Comparison of ENCODE assay signal across 10 mouse cellular contexts in genomic region chr14:106607041-106607440, GRCm38 (mm10).
DNase-seq lines count a peak whose midpoint lies in the region; TF ChIP-seq lines count a peak whose summit lies in the region.
"Had no signal": no experiment of that assay in that cellular context is flagged by ENCODE, and none has a peak within 500 bp of the region (broad histone marks: within the 10 kb centered on the region; RNA-seq: fewer than 3 reads in every experiment).

No protein-coding gene starts in this region.

- no peak overlapping the region for H3K27ac ChIP-seq in layer of hippocampus, adult 2 months

- peak; percentile 90 for TF ChIP-seq CTCF in layer of hippocampus, adult 2 months (conservative IDR thresholded peaks at IDR 0.05)

- no peak overlapping the region for H3K4me3 ChIP-seq in layer of hippocampus, adult 2 months

- peak in 1 of 2 experiments; percentile 59 for DNase-seq in layer of hippocampus, adult 2 months (ENCODE audit: low spot score in 2 of 2)
- DNase-seq in layer of hippocampus, adult 8-10 months (ENCODE audit: low spot score in 2 of 2): no peak
- peak; percentile 13 for DNase-seq in ES-CJ7 (ENCODE audit: low read depth, low spot score)
- DNase-seq in ZHBTc4 (ENCODE audit: low read depth, low spot score): peak; percentile 47
- peak; percentile 2 for DNase-seq in induced T-regulatory cell, adult 2 months (ENCODE audit: low read depth)
- DNase-seq in adrenal gland, postnatal 36 days: no peak
- DNase-seq in heart, adult 8-10 months (ENCODE audit: low spot score): no peak
- no peak for DNase-seq in spleen, postnatal 36 days (ENCODE audit: low spot score in 2 of 2)
- DNase-seq: kidney, adult 18-20 months; thymus, postnatal 14 days had no signal

Comparison
In these comparisons a context has a peak if more than half of its experiments do, and no peak if none do; other contexts are left out.
1. DNase-seq: peak in ES-CJ7 (single experiment), ZHBTc4 (single experiment) and induced T-regulatory cell, adult 2 months (single experiment); none in layer of hippocampus, adult 8-10 months (0 of 2), adrenal gland, postnatal 36 days (0 of 2), heart, adult 8-10 months (single experiment) and spleen, postnatal 36 days (0 of 2).